Mouse (Mus musculus) T-helper 2 cell (primary cell): ENCODE results near the gene Lcn4.
"Not testable (repeated sequence)": the region's sequence is repeated elsewhere in the genome, so short reads cannot be mapped to it uniquely, and the experiment has no call there.

Source experiments
- in situ Hi-C: fragments of 300-600 bp; cut with MboI, MseI; formaldehyde crosslinking; loops from one replicate; pipeline ENCODE4 v1.15.1; 2025; ENCODE audit warnings: high pct_unique_total_duplicates

Lcn4 gene

DNA sequence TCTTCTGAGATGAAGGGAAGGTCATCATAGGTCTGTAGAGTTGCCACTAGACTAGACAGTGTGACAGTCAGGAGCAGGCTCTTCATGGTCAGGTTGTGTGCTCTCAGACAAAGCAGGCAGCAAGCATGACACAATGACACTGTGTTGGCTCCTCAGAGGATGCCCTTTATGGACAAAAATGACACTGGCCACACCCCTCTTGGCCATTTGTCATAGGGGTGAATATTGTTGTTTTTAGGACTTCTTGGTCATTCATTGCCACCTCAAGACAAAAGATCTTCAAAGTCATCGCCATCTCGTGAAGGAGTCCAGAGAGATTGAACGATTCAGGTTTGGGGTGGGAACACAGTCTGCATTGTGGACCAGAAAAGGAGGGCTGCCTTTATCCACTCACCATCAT is at the start of gene Lcn4:
Lcn4 (minus strand) TSS at position 101 of the 400 bp plus-strand sequence.
- in situ Hi-C loops, result no loop called here

- in situ Hi-C loops, result no loop called here
Measured at GRCm38 (mm10) chr2:26686171-26686675, 15.1 kb upstream of the Lcn4 start.

- in situ Hi-C loops, result no loop called here
Measured at GRCm38 (mm10) chr2:26668746-26669145, 2.3 kb downstream of the Lcn4 start.

GRCm38 (mm10) chr2:26663551-26663950 is 7.5 kb downstream of the Lcn4 start:
- in situ Hi-C loops, result not testable (repeated sequence)

GRCm38 (mm10) chr2:26663112-26663511 is 8.0 kb downstream of the Lcn4 start:
- in situ Hi-C loops, result no loop called here

DNA sequence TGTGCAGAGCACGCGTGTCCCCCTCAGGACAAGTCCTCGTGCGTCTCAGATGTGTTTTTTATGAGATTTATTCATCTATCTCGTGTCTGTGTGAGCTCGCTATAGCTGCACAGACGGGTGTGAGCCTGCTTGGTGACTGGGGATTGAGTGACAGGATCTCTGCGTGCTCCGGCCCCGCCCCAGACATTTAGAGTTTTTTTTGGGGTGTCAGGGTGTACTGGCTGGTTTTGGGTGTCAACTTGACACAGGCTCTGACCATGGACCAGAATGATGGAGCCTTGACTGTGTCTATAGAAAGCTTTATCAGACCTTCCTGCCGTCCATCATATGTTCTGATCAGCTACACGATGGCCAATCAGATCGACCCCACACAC is 8.6 kb downstream of the Lcn4 start:
- in situ Hi-C loops, result no loop called here

DNA sequence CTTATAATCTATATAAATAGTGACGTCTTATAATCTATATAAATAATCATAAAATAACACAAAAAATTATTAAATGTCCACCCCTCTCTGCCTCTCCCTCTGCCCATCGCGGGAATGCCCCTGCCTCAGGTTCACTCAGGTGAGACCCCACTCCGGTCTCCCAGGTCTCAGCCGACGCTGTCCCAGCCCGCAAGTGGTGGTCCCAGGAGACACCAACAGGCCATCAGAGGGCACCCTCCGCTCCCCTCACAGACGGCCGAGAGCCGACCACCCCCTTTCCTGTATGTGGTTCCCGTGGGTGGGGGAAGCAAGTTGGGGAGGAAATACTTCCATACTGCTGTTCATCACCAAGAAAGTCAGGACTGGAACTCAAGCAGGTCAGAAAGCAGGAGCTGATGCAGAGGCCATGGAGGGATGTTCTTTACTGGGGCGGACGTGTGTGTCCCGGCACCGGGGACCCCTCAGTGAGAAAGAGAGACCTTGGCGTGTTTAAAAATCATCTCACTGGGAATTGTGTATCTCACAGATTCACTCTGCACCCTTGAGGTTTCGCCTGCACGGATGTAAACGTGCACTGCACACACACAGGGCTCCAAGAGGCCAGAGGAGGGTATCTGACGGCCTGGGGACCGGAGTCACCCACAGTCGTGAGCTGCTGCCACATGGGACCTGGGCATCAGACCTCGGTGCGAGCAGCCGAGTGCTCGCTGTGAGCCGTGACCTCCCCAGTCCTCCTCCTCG is 9.1 kb downstream of the Lcn4 start:
- in situ Hi-C loops, result no loop called here

DNA sequence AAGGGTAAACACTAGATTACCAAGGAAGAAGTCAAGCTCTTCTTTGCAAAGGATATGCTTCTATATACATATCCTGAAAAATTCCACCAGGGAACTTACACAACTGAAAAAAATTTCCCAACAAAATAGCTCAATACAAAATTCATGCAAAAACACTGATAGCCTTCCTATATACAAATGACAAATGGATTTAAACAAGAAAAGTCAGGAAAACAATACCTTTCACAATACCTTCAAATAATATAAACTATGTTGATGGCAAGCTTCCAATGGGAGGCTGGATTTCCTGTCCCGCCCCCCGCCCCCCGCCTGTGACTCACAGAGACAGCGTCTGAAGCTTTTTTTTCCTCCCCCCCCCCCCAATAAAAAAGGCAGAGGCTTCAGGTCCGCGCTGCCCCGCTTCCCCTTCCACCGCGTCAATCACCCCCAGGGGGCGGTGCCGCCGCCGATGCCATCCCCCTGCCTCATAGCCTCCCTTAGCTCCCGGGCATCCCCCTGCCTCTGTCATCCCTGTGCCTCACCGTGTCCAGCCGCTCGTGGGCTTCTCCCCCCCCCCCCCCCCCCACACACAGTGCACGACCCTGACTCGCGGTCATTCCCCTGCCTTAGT is 9.8 kb downstream of the Lcn4 start:
- in situ Hi-C loops, result no loop called here

GRCm38 (mm10) chr2:26657426-26657825 is 13.7 kb downstream of the Lcn4 start:
- in situ Hi-C loops, result no loop called here

DNA sequence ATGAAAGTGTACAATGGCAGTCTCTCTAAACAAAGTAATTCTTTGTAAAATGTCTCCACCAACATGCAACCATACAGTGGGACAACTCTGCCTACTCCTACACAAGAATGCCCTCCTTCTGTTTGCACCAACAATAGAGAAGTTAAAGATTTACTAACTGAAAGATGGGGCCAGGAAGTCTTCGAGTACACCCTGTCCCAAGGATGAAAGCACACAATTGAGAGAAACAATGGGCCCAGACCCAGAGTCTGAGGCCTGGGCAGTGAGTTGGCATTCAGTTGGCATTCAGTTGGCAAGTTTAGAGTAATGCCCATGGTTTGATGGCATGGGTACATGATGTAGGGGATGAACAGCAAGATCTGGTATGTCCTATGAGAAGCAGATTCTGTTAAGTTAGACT is 16.4 kb downstream of the Lcn4 start:
- in situ Hi-C loops, result no loop called here

GRCm38 (mm10) chr2:26646643-26647293 is 24.3 kb downstream of the Lcn4 start:
- in situ Hi-C loops, result loop anchor here (5.0 kb wide), 2 partner anchors 256 to 391 kb away; partner anchors contain the start of gene Surf6

GRCm38 (mm10) chr2:26643942-26644341 is 27.1 kb downstream of the Lcn4 start:
- in situ Hi-C loops, result no loop called here

- in situ Hi-C loops, result no loop called here
Measured at GRCm38 (mm10) chr2:26641006-26641647, 30.0 kb downstream of the Lcn4 start.

DNA sequence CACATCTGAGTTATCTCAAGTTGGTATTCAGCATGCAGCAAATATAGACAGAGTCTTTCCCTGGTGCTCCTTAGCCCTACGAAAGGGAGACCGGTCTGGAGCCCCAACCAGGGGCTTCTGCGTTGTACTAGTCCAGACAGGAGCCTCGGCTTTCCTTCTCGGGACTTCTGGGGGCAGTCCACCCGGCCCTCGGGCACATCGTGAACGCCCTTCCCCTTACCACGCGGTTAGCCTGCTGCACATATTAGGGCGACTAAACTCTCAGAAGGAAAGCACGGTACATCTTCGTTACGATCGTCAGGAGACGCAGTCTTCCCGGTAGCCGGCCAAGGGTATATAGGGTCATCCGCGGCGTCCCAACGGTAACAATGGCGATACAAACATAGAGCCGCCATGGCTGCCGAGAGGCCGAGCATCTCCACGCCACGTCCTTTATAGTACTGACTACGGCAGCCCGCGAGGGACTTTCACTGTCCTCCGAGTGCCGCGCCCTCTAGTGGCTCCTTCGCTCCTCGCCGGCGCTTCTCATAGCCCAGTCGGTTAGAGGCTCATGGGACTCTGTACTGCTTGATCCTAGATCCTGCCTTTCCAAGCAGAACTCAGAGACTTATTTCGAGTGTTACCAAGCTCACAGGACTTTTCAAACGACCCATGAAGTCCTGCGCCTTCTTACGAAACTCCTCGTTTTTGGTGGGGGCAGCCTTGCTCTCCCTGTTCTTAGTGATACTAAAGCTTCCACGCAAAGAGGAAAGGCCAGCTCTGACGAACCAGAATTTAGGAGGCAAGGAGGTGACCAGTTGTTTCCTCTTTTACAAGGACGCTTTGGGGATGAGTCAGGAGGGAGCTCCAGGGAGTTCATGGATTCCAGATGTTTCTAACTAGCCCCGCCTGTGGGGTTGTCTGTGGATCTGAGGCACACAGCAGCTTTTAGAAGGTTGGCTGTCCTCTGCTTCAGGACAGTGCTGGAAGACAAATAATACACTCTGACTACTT is 30.9 kb downstream of the Lcn4 start:
- in situ Hi-C loops, result no loop called here

DNA sequence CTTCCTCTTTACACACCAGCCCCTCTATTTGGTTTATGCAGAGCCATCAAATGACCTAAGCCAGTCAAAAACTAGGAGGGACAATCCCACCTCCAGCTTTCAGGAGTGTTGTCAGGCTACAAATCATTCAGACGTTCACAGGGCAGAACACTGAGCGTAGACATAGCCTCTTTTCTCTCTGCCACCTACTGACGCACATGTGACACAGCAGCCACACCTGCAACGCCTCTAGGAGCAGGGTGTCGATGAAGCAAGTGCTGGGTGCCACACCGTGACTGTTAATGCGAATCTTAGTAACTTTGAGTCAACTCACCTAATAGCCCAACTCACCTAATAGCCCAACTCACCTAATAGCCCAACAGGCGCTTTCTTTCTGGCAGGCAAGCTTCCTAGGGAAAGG is 32.0 kb downstream of the Lcn4 start:
- in situ Hi-C loops, result no loop called here

DNA sequence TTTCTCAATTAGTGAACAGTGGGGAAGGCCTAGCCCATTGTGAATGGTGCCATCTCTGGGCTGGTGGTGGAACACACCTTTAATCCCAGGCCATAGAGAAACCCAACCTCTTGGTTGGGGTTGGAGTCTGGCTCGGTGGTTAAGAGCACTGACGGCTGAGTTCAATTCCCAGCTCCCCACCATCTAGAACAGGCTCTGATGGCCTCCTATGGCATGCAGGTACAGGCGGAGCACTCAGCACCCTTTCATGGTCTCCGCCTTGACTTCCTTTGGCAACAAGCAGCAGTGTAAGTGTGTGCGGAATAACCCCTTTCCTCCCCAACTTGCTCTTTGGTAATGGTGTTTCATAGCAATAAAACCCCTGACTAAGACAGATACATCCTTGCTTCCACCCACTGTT is 32.5 kb downstream of the Lcn4 start:
- in situ Hi-C loops, result no loop called here

- in situ Hi-C loops, result no loop called here
Measured at GRCm38 (mm10) chr2:26638039-26638438, 33.0 kb downstream of the Lcn4 start.

DNA sequence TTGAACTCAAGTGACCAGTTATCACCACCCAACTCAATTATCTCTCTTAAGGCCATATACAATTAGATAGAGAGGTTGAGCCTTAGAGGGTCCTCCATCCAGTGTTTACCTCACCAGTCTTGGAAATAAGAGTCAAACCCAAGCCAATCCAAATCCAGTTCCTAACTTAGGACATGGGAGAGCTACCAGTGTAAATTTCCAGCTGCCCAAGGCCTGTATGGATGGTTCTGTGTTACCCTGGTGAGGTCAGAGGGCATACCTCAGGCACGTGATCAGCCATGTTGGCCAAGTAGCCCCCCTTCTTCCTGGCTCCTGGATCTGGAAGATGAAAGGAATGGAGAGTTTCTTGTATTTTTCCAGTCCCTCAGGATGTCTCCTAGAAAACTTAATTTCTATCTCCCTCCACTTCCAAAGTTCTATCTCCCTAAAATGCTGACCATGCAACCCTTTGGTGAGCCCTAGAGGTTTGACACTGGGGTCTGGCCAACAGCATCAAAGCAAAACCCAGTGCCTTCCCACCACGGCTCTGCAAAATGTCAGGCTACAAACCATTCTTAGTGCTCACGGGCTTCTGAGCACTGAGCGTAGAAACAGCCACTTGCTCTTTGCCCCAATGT is 33.7 kb downstream of the Lcn4 start:
- in situ Hi-C loops, result no loop called here

- in situ Hi-C loops, result no loop called here
Measured at GRCm38 (mm10) chr2:26636325-26636635, 34.8 kb downstream of the Lcn4 start.

DNA sequence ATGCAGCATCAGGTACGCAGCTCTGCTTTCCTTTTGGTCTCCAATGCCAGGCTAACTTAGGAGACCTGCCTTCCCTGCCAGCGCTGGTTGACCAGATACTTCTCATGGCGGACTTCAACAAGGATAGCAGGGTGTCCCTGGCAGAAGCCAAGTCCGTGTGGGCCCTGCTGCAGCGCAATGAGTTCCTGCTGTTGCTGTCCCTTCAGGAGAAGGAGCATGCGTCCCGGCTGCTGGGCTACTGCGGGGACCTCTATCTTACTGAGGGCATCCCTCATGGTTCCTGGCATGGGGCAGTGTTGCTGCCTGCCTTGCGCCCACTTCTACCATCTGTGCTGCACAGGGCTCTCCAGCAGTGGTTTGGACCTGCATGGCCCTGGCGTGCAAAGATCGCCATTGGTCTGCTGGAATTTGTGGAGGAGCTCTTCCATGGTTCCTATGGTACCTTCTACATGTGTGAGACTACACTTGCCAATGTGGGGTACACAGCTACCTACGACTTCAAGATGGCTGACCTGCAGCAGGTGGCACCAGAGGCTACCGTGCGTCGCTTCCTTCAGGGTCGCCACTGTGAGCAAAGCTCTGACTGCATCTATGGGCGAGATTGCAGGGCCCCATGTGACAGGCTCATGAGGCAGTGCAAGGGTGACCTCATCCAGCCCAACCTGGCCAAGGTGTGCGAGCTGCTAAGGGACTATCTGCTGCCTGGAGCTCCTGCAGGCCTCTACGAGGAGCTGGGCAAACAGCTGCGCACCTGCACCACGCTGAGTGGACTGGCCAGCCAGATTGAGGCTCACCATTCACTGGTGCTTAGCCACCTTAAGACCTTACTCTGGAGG is 35.4 kb downstream of the Lcn4 start:
- in situ Hi-C loops, result no loop called here
